Mouse (Mus musculus) inflammation-experienced regulatory T-cells (primary cell): ENCODE data around the gene Hoxa3. TPM values are rescaled to one million over a fixed set of nuclear protein-coding genes. Genes with fewer than 3 reads are reported as not detected.

Experiments used
- polyA plus RNA-seq, 2 experiments: library from polyadenylated mRNA; unstranded; fragments of 100-300 nt; shearing (Covaris generic); gene quantifications; one replicate each; pipeline ENCODE4 v1.2.1; 2017

Hoxa3 gene
- polyA plus RNA-seq, 2 experiments from 2014 or later, result 0.37 to 0.77 TPM

Other genes starting within 250 kb of the Hoxa3 start
- 10 to 100 TPM; 24.9 to 25.9 TPM for gene Skap2, start 200.8 kb downstream of the Hoxa3 start, polyA plus RNA-seq
- not detected for gene Hoxa1, start 55.0 kb downstream of the Hoxa3 start, polyA plus RNA-seq
- gene Hoxa2, start 48.5 kb downstream of the Hoxa3 start, polyA plus RNA-seq, result under 1 TPM in 1 of 2 experiments, not detected in 1; 0.37 TPM
- gene 5730596B20Rik, start 35.8 kb downstream of the Hoxa3 start, polyA plus RNA-seq, result under 1 TPM; 0.13 to 0.47 TPM
- not detected for gene Hoxa4, start 21.6 kb downstream of the Hoxa3 start, polyA plus RNA-seq
- gene Hoxa5, start 8.7 kb downstream of the Hoxa3 start, polyA plus RNA-seq, result under 1 TPM in 1 of 2 experiments, not detected in 1; 0.39 TPM
- under 1 TPM in 1 of 2 experiments, not detected in 1; 0.98 TPM for gene Hoxa6, start 4.6 kb downstream of the Hoxa3 start, polyA plus RNA-seq
- not detected for gene Gm28308, start within 50 bp of the Hoxa3 start, polyA plus RNA-seq
- 1 to 10 TPM; 1.5 to 4.1 TPM for gene Hoxa7, start 8.5 kb upstream of the Hoxa3 start, polyA plus RNA-seq
- gene Hoxa9, start 17.8 kb upstream of the Hoxa3 start, polyA plus RNA-seq, result 1 to 10 TPM in 1 of 2 experiments, under 1 TPM in 1; 0.51 to 4.0 TPM
- under 1 TPM; 0.22 to 0.30 TPM for gene Hoxa10, start 27.5 kb upstream of the Hoxa3 start, polyA plus RNA-seq
- not detected for gene Hoxa11, start 32.5 kb upstream of the Hoxa3 start, polyA plus RNA-seq
- not detected for gene Hoxa13, start 47.5 kb upstream of the Hoxa3 start, polyA plus RNA-seq
- gene Evx1, start 100.2 kb upstream of the Hoxa3 start, polyA plus RNA-seq, result under 1 TPM in 1 of 2 experiments, not detected in 1; 0.65 TPM